Mouse (Mus musculus) megakaryocyte-erythroid progenitor cell, adult 5-6 weeks (primary cell): ENCODE data around the gene Naa15. TPM values are rescaled to one million over a fixed set of nuclear protein-coding genes. Genes with fewer than 3 reads are reported as not detected.
A peak's percentile ranks its signal among the peaks of the same experiment; 100 is the strongest.

Source experiments
- ATAC-seq: replicated peaks from 2 replicates; pipeline ENCODE4 v1.8.0; 2016; ENCODE audit warnings: mild to moderate bottlenecking, inconsistent platforms; ENCODE audit not compliant: severe bottlenecking, poor library complexity, low FRiP score, low TSS enrichment
- total RNA-seq, 2 experiments: library from RNA; stranded (forward) in 1 of 2; stranded (reverse) in 1 of 2; fragments of 200-1000, 215-1000 nt in 1 of 2; fragments of >200 nt in 1 of 2; fragmentation: Nextera tagmentation in 1 of 2; gene quantifications; 2 replicates each; pipeline ENCODE4 v1.2.3; 2014 to 2017

Gene Naa15
- total RNA-seq (2014; fragmentation: Nextera tagmentation) (116 and 129 TPM in 2 replicates), total RNA-seq (2017) (123 and 152 TPM in 2 replicates)

DNA sequence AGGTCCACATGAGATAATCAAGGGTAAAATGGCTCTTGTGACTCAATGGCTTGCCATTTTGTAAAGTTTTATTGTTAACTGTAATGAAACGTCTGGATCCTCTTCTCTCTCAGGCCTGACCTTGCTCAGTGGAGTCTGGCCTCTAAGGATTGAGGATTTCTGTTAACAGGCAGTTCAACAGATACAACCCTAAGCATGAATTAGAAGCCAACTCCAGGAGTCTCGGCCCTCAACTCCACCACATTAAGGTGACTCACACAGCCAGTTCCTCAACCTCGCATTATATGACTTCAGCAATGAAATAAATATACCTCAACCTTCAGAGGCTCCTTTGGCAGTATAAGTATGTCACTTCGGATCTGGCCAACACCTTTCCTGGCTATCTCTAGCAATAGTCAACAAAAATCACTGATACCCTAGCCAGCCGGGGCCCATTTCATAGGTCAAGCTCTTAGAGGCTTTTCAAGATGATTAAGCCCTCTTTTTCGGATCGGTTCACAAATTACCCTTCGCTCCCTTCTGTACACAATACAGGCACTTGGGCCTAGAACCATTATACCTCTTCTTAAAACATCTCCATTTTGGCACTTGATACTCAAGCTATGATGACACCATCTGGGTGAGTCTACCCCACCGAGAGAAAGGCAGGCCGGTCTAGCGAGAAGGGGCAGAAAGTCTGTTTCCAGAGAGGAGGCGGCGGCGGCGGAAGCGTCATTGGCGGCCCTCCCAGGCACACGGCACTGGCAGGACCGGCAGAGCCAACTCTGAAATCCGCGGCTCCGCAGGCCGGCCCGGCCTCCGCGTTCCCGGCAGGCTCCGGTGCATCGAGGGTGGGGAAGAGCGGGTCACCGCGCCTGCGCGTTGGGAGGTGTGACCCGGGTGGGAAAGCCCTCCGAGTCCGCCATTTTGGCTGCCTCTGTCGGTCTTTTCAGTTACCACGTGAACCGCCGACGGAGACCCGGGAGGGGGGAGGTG is at the start of gene Naa15:
Gene Naa15 (plus strand): TSS at position 51 of the 975 bp plus-strand sequence.
- ATAC-seq = peak; percentile 87

- no peak for ATAC-seq
Measured at GRCm38 (mm10) chr3:51365517-51365882, 49.4 kb upstream of the Naa15 start.

- peak; percentile 53 for ATAC-seq
Measured at GRCm38 (mm10) chr3:51366926-51367325, 48.0 kb upstream of the Naa15 start.

- ATAC-seq = no peak
Measured at GRCm38 (mm10) chr3:51368011-51368410, 46.9 kb upstream of the Naa15 start.

DNA sequence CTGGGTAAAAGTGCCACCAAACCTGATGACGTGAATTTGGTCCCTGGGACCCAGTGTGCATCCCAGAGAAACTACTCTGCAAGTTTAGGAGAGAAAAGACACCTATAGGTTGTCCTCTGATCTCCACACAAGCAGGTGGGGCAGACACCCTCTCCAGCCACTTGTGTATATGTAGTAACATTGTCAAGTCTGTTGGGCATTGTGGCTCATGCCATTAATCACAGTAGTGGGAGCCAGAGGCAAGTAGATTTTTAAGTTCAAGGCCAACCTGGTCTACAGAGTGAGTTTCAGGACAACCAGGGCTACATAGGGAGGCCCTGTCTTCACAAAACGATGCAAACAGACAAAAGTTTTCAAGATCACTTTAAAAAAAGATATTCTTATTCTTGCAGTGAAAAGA is 43.1 kb upstream of the Naa15 start:
- ATAC-seq = no peak

GRCm38 (mm10) chr3:51372883-51373282 is 42.1 kb upstream of the Naa15 start:
- ATAC-seq = no peak

DNA sequence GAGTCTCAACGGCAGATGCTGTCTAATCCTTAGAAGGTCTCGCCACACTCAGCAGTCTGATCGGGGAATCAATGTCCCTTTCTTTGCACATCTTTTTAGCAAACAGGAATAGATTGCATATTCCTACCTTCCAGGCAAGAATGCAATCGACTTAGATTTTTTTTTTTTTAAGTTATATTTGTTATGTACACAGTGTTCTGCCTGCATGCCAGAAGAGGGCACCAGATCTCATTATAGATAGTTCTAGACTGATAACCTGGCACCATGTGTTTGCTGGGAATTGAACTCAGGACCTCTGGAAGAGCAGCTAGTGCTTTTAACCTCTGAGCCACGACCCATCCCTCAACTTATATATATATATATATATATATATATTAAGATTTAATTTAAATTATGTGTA is 41.4 kb upstream of the Naa15 start:
- no peak for ATAC-seq

DNA sequence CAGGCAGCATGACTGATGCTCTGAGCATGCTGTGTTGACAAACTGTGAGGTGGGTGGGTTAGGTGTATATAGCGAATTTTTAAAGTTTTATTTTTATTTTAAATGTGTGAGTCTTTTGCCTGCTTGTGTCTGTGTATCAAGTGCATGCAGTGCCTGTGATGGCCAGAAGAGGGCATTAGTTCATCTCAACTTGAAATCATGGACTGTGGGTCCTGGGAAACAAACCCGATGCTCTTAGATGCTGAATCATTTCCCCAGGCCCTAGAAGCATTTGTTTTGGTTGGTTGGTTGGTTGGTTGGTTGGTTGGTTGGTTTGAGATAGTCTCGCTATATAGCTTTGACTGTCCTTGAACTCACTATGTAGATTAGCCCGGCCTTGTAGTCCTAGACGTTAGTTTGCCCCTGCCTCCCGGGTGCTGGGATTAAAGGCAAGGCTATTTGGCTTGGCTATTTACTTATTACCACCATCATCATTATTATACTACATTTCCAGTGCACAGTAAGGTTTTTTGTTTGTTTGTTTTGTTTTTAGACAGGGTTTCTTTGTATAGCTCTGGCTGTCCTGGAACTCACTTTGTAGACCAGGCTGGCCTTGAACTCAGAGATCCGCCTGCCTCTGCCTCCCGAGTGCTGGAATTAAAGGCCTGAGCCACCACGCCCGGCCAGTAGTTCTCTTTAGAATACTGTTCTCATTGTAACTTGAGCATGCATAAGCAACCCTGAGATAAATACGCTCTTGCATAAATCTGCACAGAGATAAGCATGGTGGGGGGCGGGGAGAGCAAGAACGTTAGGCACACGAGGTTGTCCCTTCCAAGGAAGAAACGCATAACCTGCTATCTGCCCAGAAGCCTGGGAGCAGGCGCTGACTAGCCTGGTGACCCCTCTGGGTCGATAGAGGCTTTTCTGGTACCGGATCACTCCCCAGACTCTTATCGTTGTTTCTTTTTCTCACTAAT is 39.4 kb upstream of the Naa15 start:
- peak; percentile 66 for ATAC-seq

DNA sequence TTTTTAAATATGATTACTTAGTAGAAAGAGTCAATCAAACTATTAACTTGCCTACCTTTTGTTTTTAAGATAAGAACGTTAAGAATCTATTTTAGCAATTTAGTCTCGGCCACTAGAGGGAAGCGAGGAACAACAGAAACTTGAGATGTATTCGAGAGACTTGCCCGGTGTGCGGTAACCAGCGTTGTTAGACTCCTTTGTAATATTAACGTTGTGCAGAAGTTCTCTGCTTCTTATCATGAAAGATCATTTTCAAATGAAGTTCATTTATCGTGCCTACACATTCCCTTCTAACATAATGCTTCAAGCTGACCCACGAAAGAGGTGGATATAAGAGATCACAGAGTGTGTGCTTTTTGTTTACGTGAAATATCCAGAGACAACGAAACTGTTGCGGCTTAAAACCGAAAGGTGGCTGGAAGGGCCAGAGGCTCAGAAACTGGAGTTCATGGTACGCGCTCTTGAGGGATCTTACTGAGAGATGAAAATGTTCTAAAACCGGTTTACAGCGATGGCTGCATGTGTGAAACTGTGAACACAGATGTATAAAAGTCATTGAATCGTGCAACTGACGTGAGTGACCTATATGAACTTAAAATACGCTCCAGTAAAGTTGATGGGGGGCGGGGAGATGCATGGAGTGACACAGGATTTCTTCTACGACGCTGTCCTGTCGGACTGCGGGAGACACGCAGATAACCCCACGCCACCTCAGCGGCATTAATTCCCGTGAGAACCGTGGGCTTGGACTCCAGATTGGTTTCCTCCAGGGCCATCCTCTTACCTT is 36.9 kb upstream of the Naa15 start:
- peak; percentile 68 for ATAC-seq

GRCm38 (mm10) chr3:51378665-51378946 is 36.3 kb upstream of the Naa15 start:
- ATAC-seq = no peak

DNA sequence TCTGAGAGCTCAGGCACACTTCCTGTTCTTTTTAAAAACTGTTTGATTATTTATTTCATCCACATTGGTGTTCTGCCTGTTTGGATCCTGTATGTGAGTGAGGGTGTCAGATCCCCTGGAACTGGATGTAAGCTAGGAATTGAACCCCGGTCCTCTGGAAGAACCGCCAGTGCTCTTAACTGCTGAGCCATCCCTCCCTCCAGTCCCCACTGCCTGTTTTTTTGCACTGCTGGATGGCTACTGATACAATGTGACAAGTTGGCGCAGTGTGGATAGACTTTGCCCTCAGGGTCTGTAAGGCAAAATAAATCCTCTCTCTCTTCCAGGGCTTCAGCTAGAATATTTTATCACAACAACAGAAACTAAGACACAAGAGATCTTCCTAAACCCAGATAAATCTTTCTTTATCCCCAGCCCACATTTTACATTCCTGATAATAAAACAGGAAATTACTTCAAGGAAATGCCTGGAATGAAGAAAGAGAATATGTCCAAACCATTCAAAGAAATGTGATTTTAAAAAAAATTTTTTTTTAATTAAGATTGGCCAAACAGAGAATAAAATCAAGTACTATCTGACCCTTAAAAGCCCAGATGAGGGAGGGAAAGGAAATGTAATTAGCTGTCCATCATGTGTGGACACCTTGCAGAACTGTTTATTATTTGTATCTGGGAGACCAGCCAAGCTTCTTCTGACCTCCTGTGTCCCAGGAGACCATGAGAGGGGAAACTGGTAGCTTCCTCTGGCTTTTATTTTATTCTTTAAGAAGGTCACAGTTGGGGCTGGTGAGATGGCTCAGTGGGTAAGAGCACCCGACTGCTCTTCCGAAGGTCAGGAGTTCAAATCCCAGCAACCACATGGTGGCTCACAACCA is 34.9 kb upstream of the Naa15 start:
- ATAC-seq = no peak

DNA sequence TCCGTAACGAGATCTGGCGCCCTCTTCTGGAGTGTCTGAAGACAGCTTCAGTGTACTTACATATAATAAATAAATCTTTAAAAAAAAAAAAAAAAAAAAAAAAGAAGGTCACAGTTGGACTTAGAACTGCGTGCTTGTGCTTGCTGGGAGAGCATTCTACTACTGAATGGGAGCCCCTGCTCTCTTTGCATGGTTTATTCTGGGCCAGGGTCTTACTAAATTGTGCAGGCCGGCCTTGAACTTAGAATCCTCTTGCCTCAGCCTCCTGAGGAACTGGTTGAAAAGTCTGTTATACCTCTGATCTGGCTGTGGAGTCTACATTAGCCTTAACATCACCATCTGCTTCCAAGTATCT is 34.3 kb upstream of the Naa15 start:
- ATAC-seq = no peak

DNA sequence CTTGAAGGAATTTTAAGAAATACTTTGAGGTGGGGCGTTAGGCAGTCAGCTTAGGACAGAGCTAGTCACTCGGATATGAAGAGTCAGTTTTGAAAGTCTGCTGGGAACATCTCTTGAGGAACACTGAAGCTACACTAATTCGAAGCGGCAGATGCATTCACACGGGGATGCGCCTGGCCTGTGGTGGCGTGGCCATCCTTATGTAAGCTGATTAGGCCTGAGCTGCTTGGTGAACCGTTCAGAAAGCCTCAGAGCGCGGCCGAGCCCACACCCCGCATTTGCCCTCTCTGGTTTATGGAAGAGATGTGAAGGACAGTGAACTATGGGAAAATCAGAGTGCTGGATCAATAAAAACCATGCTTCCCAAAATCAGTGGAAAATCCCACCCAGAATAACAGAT is 31.5 kb upstream of the Naa15 start:
- no peak for ATAC-seq

DNA sequence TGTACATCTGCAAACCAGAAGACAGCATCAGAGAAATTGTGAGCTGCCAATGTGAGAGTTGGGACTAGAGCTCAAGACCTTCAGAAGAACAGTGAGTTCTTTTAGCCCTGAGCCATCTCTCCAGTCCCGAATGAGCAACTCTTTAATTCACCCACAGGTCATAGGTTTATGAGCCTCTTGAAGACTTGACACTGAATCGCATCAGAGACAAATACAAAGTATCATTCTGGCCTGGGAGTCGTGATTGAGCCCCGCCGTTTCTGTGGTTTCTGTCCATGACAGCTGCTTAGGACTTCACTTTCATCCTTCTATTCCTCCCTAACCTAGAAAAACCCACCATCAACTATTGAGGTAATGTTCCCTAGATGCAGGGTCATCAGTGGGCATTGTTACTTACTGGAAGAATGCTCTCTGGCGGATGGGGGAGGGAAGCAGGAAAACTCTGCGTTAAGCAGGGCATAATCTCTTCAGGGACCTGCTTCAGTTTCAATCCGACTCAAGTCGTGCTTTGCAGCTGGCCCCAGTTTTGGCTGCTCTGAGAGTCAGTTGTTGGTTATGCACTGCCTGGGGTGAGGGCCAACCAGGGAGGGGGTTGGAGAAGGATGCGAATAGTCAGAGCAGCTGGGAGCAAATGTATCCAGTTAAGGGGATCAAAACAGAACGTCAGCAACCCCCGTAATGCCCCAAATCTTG is 28.4 kb upstream of the Naa15 start:
- no peak for ATAC-seq

- ATAC-seq = no peak
Measured at GRCm38 (mm10) chr3:51387134-51387451, 27.9 kb upstream of the Naa15 start.

GRCm38 (mm10) chr3:51387868-51388381 is 27.0 kb upstream of the Naa15 start:
- no peak for ATAC-seq

GRCm38 (mm10) chr3:51388904-51389303 is 26.0 kb upstream of the Naa15 start:
- peak; percentile 100 for ATAC-seq

DNA sequence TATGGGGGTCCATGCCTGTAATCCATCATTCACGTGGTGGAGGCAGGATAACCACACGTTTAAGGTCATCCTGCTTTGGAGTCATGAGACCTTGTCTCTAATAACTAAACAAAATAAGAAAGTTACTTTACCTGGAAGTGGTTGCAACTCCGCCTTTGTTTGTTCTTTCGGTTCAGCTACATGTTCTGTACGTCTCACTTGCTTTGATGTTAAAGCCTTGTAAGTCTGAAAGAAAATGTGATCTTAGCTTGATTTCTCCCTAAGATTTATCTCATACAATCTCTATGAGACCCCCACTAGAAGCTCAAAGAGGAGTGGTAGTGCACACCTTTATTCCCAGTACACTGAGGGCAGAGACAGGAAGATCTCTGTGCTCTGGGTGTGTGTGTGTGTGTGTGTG is 23.9 kb upstream of the Naa15 start:
- ATAC-seq = no peak
